Mouse (Mus musculus) intestine, embryonic 15.5 days (tissue): ENCODE results near the gene Spon1. TPM values are rescaled to one million over a fixed set of nuclear protein-coding genes. Genes with fewer than 3 reads are reported as not detected.

Source experiments
- ATAC-seq: fragments of 200-750 bp; cut with Nextera tagmentation; 2 replicates; pipeline ENCODE4 v1.8.0; 2017; ENCODE audit warnings: moderate TSS enrichment, moderate library complexity
- H3K27ac ChIP-seq: fragments of 300-500 bp; sonication (generic); 2 replicates; pipeline ENCODE4 v1.5.1; 2015; ENCODE audit warnings: mild to moderate bottlenecking, inconsistent platforms
- H3K27me3 ChIP-seq: fragments of 300-500 bp; sonication (generic); replicated peaks from 2 replicates; pipeline ENCODE4 v1.6.1; 2015; ENCODE audit warnings: inconsistent platforms
- H3K36me3 ChIP-seq: fragments of 300-500 bp; sonication (generic); 2 replicates; pipeline ENCODE4 v1.6.1; 2015; ENCODE audit warnings: inconsistent platforms
- H3K4me1 ChIP-seq: fragments of 300-500 bp; sonication (generic); replicated peaks from 2 replicates; pipeline ENCODE4 v1.6.1; 2015; ENCODE audit warnings: inconsistent platforms
- H3K4me2 ChIP-seq: fragments of 300-500 bp; sonication (generic); replicated peaks from 2 replicates; pipeline ENCODE4 v1.6.1; 2015; ENCODE audit warnings: mild to moderate bottlenecking, inconsistent platforms
- H3K4me3 ChIP-seq: fragments of 300-500 bp; sonication (generic); replicated peaks from 2 replicates; pipeline ENCODE4 v1.5.1; 2015; ENCODE audit warnings: inconsistent platforms
- H3K9ac ChIP-seq: fragments of 300-500 bp; sonication (generic); 2 replicates; pipeline ENCODE4 v1.6.1; 2015; ENCODE audit warnings: inconsistent platforms
- H3K9me3 ChIP-seq: fragments of 300-500 bp; sonication (generic); 2 replicates; pipeline ENCODE4 v1.6.1; 2016; ENCODE audit warnings: inconsistent platforms
- WGBS: fragments of 180-500 bp; shearing (Covaris S2); methylation state at CpG from one replicate; pipeline ENCODE4 v1.1.7; 2015; 5-methylcytosine and 5-hydroxymethylcytosine counted together
- polyA plus RNA-seq: library from polyadenylated mRNA; unstranded; fragments of >200 nt; fragmentation: Nextera tagmentation; extraction: Ambion mirVana; gene quantifications from 2 replicates; pipeline ENCODE4 v1.2.1, GENCODE M21; 2015

Gene Spon1
- polyA plus RNA-seq, 1 experiment from 2014 or later, result 11.9 TPM

DNA sequence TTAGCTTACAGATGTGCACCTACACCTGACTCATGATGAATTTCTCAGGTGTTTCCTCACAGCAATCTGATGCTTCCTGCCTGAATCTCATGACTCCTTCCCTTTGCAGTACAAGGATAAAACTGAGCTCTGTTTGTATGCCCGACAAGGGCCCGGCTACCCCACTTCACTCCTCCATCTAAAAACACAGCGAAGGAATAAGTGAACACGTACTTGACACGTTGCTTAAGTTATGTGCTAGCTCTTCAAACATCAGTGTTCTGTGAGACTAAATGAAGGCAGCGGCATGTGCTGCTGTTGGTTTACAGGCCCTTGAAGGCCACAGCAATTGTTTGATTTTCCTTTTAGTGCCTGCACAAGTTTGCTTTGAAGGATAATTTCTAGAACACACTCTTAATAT, 298.2 kb downstream of the Spon1 start:
- H3K9me3 ChIP-seq, result no peaks in the 10 kb centered on the region
- no peak overlapping the region for H3K4me2 ChIP-seq
- H3K27ac ChIP-seq, result no peak overlapping the region
- 67% methylated on average over 6 of the region's 6 CpGs for WGBS
- ATAC-seq, result no peak
- H3K4me3 ChIP-seq, result no peak overlapping the region
- H3K9ac ChIP-seq, result no peak overlapping the region
- H3K36me3 ChIP-seq, result no peaks in the 10 kb centered on the region
- H3K27me3 ChIP-seq, result no peaks in the 10 kb centered on the region
- H3K4me1 ChIP-seq, result peaks cover 20% of the 10 kb centered on the region

DNA sequence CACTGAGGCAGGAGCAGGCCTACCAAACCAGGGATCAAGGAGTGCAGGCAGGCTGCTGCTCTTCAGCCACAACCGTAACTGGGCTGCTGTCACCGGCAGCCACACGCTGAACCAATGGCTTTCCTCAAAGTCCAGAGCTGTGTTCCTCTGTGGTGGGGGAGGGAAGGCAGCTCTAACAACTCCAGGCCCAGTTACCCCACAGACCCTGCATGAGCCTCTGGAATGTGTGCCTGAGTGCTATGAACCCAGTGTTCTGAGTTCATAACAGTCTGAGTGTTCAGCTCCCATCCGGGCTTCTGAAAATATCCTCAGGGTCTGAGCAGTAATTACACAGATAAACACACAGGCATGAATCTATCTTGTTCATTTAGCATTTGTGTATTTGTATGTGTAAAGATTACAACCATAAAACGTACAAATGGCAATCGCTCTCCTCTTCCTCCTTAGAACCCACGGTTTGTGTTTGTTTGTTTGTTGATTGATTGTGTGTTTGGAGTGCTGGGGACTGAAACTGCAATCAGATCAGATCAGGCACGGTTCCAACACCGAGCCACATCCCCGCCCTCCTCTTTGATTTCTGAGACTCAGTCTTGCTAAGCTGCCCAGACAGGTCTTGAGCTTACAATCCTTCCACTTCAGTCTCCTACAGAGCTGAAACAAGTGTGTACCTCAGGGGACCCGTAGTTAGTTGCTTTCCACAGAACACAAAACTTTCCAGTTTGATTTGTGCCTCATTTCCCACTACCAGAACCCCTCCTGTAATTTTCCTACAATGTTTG, 299.8 kb downstream of the Spon1 start:
- no peak for ATAC-seq
- Histone ChIP-seq H3K4me3 (no peak overlapping the region), H3K27me3 (no peaks in the 10 kb centered on the region), H3K4me1 (peaks cover 26% of the 10 kb centered on the region), H3K9me3 (no peaks in the 10 kb centered on the region), H3K9ac (no peak overlapping the region), H3K4me2 (no peak overlapping the region), H3K27ac (no peak overlapping the region), H3K36me3 (no peaks in the 10 kb centered on the region)
- WGBS, result 43% methylated on average over 11 of the region's 11 CpGs

DNA sequence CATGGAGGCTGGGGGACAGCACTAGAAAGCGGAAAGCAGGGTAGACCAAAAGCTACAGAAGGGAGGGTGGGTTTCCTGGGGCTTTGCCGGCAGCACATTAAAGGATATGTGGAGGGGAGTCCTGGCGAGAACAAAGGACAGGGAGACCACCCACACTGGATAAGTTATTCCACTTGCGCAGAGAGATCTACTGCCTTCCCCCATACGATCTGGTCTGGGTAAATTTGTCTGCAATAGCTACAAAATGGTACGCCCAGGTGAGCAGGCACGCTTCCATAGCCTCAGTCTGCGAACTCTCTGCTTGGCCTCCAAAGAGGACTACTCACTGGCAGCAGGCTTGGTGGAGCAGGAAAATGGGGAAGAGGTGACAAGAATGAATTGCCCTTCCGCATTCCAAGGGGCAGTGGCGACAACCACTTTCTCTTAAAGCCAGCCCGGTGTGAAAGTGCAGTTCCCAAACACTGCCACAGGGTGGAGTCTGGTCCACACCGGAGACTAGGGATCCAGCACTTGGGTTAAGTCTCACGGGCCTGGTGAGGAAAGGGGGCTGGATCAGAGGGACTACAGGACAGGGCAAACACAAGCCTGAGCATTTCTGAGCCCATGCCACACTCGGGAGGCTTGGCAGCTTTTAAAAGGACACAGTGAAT, 300.9 kb downstream of the Spon1 start:
- Histone ChIP-seq H3K27ac (no peak overlapping the region), H3K4me1 (peaks cover 30% of the 10 kb centered on the region), H3K4me3 (peak overlapping the region; percentile 17), H3K4me2 (peak overlapping the region; percentile 64), H3K9ac (peak overlapping the region; percentile 20; the same call in 1 of the 2 replicates), H3K36me3 (no peaks in the 10 kb centered on the region), H3K27me3 (no peaks in the 10 kb centered on the region), H3K9me3 (no peaks in the 10 kb centered on the region)
- peak; percentile 78 for ATAC-seq
- WGBS, result 14% methylated on average over 14 of the region's 14 CpGs

DNA sequence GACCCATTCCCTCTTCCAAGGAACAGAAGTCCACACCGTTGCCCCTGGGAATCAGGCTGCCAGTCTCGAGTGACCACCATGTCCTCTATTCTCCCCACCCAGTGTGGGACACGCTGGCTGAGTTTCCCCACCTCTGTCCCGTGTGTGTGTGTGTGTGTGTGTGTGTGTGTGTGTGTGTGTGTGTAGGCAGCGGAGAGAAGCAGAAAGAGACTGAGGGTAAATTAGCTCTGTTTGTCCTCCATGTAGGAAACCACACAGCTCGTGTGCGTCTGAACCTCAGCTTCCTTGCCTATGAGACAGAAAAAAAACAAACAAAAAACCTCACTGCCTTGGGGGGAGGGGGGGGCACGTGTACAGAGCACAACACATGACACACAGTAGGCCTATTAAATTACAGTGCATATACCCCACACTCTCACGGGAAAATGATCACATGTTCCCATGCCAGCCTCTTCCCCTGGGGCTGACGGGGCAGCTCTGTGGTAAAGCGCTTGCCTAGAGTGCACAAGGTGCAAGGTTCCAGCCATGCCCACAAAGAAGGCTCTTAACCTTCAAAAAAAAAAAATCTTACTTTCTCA, 303.2 kb downstream of the Spon1 start:
- 84% methylated on average over 11 of the region's 11 CpGs for whole genome bisulfite sequencing
- no peak for ATAC-seq
- H3K9ac ChIP-seq, result no peak overlapping the region
- no peak overlapping the region for H3K27ac ChIP-seq
- no peaks in the 10 kb centered on the region for H3K27me3 ChIP-seq
- no peaks in the 10 kb centered on the region for H3K9me3 ChIP-seq
- no peak overlapping the region for H3K4me2 ChIP-seq
- peaks cover 40% of the 10 kb centered on the region for H3K4me1 ChIP-seq
- no peaks in the 10 kb centered on the region for H3K36me3 ChIP-seq
- no peak overlapping the region for H3K4me3 ChIP-seq

DNA sequence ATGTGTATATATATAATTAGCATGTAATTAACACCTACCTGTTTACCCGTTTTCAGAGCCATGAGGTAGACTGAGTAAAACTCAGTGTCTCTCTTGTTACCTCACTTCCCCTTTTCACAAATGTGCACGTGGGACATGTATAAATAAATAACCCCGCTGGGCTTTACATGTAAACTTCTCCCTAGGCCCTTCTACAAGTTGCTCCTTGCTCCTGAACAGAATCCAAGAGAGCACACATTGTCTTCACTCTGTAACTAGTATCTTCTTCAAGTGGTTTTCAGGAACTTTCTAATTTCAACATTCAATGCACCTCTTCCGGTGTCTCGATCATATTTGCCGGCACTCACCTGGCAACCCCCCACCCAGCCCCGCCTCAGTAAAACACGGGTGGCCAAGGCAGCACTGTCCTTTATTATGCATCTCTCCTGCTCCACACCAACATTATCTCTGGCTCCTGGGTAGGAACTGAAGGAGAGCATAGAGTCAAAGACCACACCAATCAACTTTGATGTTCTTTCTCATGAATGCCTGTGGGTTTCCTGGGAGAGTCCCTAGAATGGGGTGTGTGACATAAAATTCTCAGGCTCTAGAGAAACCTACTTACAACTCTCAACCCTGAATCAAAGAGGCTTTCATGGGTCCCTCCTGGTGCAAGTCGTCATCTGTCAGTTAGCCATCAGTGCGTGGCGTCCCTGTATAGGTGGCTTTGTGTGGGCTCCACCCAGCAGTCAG, 304.1 kb downstream of the Spon1 start:
- Histone ChIP-seq H3K4me1 (peaks cover 43% of the 10 kb centered on the region), H3K4me2 (no peak overlapping the region), H3K4me3 (no peak overlapping the region), H3K9ac (no peak overlapping the region), H3K36me3 (no peaks in the 10 kb centered on the region), H3K27ac (no peak overlapping the region), H3K27me3 (no peaks in the 10 kb centered on the region), H3K9me3 (no peaks in the 10 kb centered on the region)
- ATAC-seq, result no peak
- 69% methylated on average over 11 of the region's 11 CpGs for WGBS

DNA sequence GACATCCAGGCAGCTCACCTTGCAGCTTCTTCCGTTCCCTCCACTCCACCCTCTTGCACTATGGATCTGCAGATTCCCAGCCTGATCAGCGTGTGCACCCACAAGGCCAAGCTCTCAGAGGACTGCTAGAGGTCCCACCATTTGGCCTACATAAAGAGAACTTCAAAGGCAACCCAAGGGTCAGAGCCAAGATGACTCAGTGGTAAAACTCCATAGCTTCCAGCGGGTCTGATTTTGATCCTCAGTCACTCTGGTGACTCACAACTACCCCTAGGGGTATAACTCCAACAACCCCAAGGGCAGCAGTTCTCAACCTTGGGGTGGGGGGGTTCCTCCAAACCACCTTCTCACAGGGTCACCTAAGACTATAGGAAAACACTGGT, 304.7 kb downstream of the Spon1 start:
- WGBS, result 75% methylated on average over 3 of the region's 3 CpGs

DNA sequence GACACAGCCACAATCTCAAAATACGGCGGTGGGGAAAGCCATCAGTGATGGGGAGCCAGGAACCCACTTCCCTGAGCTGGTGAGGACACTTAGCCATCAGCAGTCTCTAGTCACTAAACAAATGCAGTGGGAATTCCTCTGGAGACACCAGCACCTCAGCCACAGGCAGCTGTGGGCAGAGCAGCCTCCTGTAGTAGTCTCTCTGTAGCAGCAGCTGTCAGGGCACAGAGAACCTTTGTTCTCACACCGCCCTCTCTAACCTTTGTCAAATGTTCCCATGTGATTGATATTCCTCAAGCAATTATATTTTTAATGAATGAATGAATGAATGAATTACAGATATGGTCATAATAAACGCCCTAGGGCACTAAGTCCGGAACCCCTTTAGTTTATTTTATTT, 305.6 kb downstream of the Spon1 start:
- Histone ChIP-seq H3K9me3 (no peaks in the 10 kb centered on the region), H3K27me3 (no peaks in the 10 kb centered on the region), H3K4me2 (no peak overlapping the region), H3K9ac (no peak overlapping the region), H3K4me1 (peaks cover 31% of the 10 kb centered on the region), H3K27ac (no peak overlapping the region), H3K4me3 (no peak overlapping the region), H3K36me3 (no peaks in the 10 kb centered on the region)
- WGBS, result 77% methylated on average over 5 of the region's 5 CpGs
- no peak for ATAC-seq

More for the DNA sequence above, 304.7 kb downstream of the Spon1 start:
- H3K27me3 ChIP-seq, result no peaks in the 10 kb centered on the region
- H3K9me3 ChIP-seq, result no peaks in the 10 kb centered on the region
- H3K27ac ChIP-seq, result no peak overlapping the region
- no peaks in the 10 kb centered on the region for H3K36me3 ChIP-seq
- H3K9ac ChIP-seq, result no peak overlapping the region
- no peak overlapping the region for H3K4me3 ChIP-seq
- H3K4me2 ChIP-seq, result no peak overlapping the region
- ATAC-seq, result no peak
- peaks cover 40% of the 10 kb centered on the region for H3K4me1 ChIP-seq

DNA sequence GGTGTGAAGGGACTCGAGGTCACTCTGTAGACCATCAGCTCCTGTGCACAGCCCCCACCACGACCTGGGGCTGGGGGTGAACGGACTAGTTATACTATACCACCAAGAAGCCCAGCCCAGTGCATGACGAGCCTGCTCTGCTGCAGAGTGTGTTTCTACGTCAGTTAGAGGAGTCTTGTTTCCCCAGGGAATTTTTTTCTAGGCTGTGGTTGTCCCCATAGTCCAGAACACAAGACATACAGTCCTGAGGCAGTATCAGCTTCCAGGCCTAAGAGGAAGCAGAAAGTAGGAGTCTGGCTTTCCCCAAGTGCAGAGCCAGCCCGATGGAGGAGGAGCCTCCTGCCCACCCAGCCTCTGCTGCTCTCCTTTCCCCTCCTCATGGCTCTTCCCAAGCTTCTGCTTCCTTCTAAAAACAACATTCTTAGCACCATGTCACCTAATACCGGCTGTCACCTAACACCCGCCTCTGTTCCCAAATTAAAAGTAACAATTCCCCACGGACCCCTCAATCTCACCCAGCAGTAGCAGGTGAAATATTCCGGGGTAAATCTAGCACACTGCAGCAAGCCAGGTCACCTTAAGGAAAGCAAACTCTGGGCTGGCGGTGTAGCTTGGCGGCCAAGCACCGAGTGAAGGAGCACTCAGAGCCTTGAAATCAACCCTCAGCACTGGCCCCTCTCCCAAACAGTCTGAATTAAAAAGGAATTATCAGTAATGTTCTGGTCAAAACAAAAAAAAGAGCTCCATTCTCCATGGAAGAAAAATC, 306.2 kb downstream of the Spon1 start:
- no peak overlapping the region for H3K4me3 ChIP-seq
- no peaks in the 10 kb centered on the region for H3K9me3 ChIP-seq
- H3K4me1 ChIP-seq, result peaks cover 26% of the 10 kb centered on the region
- no peaks in the 10 kb centered on the region for H3K27me3 ChIP-seq
- H3K27ac ChIP-seq, result peak overlapping the region; percentile 68
- H3K4me2 ChIP-seq, result peak overlapping the region; percentile 9; the same call in 1 of the 2 replicates
- WGBS, result 21% methylated on average over 13 of the region's 13 CpGs
- peak overlapping the region; percentile 6; the same call in 1 of the 2 replicates for H3K9ac ChIP-seq
- peak; percentile 44 for ATAC-seq
- no peaks in the 10 kb centered on the region for H3K36me3 ChIP-seq

DNA sequence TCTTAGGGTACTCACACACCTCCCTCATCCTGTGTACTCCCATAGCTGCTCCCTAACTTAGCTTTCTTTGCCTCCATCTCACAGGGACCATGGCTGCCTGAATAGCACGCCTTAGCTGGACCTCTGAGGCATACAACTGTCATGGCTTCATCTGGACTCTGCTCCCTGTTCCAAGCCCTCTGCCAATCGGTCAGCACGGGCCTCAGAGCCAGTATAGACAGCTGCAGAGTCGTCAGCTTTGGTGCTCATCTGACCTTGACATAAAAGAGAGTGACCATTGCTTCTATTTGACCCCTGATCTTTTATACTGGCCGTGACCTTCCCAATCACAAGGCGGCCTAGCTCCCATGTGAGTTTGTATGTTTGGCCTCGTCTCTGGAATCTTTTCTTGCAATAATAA, 308.3 kb downstream of the Spon1 start:
- no peaks in the 10 kb centered on the region for H3K27me3 ChIP-seq
- H3K27ac ChIP-seq, result peak overlapping the region; percentile 33; the same call in 1 of the 2 replicates
- H3K4me2 ChIP-seq, result no peak overlapping the region
- ATAC-seq, result 0 out of 2 replicates have a peak, but pooled peaks have one; percentile 45
- H3K4me1 ChIP-seq, result peaks cover 26% of the 10 kb centered on the region
- H3K4me3 ChIP-seq, result no peak overlapping the region
- no peaks in the 10 kb centered on the region for H3K9me3 ChIP-seq
- H3K9ac ChIP-seq, result no peak overlapping the region
- WGBS, result 73% methylated on average over 7 of the region's 7 CpGs
- H3K36me3 ChIP-seq, result no peaks in the 10 kb centered on the region

DNA sequence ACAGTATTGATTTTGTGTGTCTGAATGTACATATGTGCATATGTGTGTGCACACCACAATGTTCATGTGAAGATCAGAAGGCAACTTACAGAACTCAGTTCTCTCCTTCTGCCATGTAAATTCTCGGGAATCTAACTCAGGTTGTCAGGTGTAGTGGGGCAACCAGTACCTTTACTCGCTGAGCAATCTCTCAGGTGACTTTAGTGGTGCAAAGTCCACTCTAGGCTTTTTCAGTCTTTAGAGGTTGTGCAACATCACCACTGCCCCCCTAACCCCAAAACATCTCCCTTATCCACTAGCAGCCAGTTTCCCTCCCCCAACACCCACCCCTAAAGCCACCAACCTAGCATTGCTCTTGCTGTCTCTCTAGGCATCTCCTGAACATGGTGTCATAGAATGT, 308.8 kb downstream of the Spon1 start:
- Histone ChIP-seq H3K9me3 (no peaks in the 10 kb centered on the region), H3K27ac (0 out of 2 replicates have a peak overlapping the region, but pooled peaks have one; percentile 33), H3K27me3 (no peaks in the 10 kb centered on the region), H3K4me2 (no peak overlapping the region), H3K36me3 (no peaks in the 10 kb centered on the region), H3K4me1 (peaks cover 26% of the 10 kb centered on the region), H3K9ac (no peak overlapping the region), H3K4me3 (no peak overlapping the region)
- WGBS, result 59% methylated on average over 2 of the region's 2 CpGs
- ATAC-seq, result peak; percentile 71; the same call in 1 of the 2 replicates

DNA sequence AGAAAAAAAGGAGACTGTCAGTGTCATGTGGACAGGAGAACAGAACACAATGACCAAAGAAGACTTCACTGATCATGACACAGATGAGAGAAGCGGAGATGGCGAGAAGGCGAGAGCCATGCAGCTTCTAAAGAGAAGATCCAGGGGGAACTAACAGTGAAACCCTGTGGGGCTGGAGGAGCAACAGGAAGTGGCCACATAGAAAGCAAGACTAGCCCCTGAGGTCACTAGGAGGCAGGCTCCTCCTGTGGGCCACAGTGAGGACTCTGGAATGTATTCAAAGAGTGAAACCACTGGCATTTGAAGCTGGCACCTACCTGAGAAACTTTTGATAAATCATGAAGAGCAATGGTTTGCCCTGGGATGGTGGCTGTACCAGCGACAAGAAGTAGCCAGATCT, 313.5 kb downstream of the Spon1 start:
- no peaks in the 10 kb centered on the region for H3K27me3 ChIP-seq
- WGBS, result 94% methylated on average over 4 of the region's 4 CpGs
- no peaks in the 10 kb centered on the region for H3K4me1 ChIP-seq
- H3K27ac ChIP-seq, result no peak overlapping the region
- no peak overlapping the region for H3K9ac ChIP-seq
- H3K36me3 ChIP-seq, result no peaks in the 10 kb centered on the region
- H3K9me3 ChIP-seq, result no peaks in the 10 kb centered on the region
- H3K4me3 ChIP-seq, result no peak overlapping the region
- ATAC-seq, result no peak
- H3K4me2 ChIP-seq, result no peak overlapping the region
